Mouse (Mus musculus): ENCODE measurements around the gene Nampt.

DNA sequence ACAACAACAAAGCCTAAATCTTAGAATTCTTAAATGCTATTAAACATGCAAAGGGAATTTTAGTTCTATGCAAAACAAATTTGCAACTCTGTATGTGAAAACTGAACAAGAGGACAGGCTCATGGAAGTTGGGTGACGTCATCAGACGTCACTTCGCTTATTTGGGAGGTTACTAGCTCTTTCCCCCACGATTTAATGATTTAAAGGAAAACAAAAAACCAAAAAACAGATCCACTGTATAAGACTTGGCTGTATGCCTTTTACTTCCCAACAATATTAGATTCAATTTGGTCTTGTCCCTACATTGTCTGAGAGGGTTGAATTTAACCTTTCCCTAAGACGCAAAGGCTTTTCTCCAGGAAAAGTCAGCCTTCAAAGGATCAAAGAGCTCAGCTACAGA is at the start of gene Nampt:
- TF ChIP-seq POU5F1 (IDR thresholded peaks at IDR 0.05; ENCODE audit: borderline replicate concordance, low read length) (no peak), CTCF (conservative IDR thresholded peaks at IDR 0.05; ENCODE audit: low read length) (no peak), NANOG (IDR thresholded peaks at IDR 0.05; ENCODE audit: borderline replicate concordance, low read length) (no peak)
